Mouse (Mus musculus): ENCODE measurements around the gene Gm10681.
"Not testable (repeated sequence)": the region's sequence is repeated elsewhere in the genome, so short reads cannot be mapped to it uniquely, and the experiment has no call there.

Gm10681 gene

GRCm38 (mm10) chr3:98588707-98589106 is at the start of gene Gm10681:
Gene Gm10681 (minus strand): TSS chr3:98588807.
- no peak for DNase-seq (ENCODE audit: low read depth)

- no peak for DNase-seq (ENCODE audit: low read depth)
These were observed 46.5 kb upstream of the Gm10681 start for GRCm38 (mm10) chr3:98635145-98635544.

GRCm38 (mm10) chr3:98630152-98630551 is 41.5 kb upstream of the Gm10681 start, which contains the start of gene Hsd3b5:
Gene Hsd3b5 (minus strand): TSS chr3:98630252.
- DNase-seq (ENCODE audit: low read depth) = no peak

- DNase-seq (ENCODE audit: low read depth) = no peak
These were observed 41.0 kb upstream of the Gm10681 start for GRCm38 (mm10) chr3:98629633-98630032.

- not testable (repeated sequence) for DNase-seq (ENCODE audit: low read depth)
These were observed 28.2 kb upstream of the Gm10681 start for GRCm38 (mm10) chr3:98616786-98617185.

- DNase-seq (ENCODE audit: low read depth) = not testable (repeated sequence)
These were observed 27.6 kb upstream of the Gm10681 start for GRCm38 (mm10) chr3:98616244-98616643.

- DNase-seq (ENCODE audit: low read depth) = not testable (repeated sequence)
These were observed 25.9 kb upstream of the Gm10681 start for GRCm38 (mm10) chr3:98614406-98614927.

- DNase-seq (ENCODE audit: low read depth) = no peak
These were observed 25.4 kb upstream of the Gm10681 start for GRCm38 (mm10) chr3:98613963-98614362.

GRCm38 (mm10) chr3:98613540-98613939 is 24.9 kb upstream of the Gm10681 start:
- DNase-seq (ENCODE audit: low read depth) = not testable (repeated sequence)

- DNase-seq (ENCODE audit: low read depth) = no peak
These were observed 886 bp downstream of the Gm10681 start for GRCm38 (mm10) chr3:98587721-98588120.

- DNase-seq (ENCODE audit: low read depth) = not testable (repeated sequence)
These were observed 6.0 kb downstream of the Gm10681 start for GRCm38 (mm10) chr3:98582622-98583021.

GRCm38 (mm10) chr3:98582202-98582601 is 6.4 kb downstream of the Gm10681 start:
- not testable (repeated sequence) for DNase-seq (ENCODE audit: low read depth)

GRCm38 (mm10) chr3:98581024-98581423 is 7.6 kb downstream of the Gm10681 start:
- DNase-seq (ENCODE audit: low read depth) = not testable (repeated sequence)

GRCm38 (mm10) chr3:98567717-98568116 is 20.9 kb downstream of the Gm10681 start:
- not testable (repeated sequence) for DNase-seq (ENCODE audit: low read depth)

GRCm38 (mm10) chr3:98564894-98565293 is 23.7 kb downstream of the Gm10681 start:
- DNase-seq (ENCODE audit: low read depth) = not testable (repeated sequence)

- DNase-seq (ENCODE audit: low read depth) = not testable (repeated sequence)
These were observed 24.8 kb downstream of the Gm10681 start for GRCm38 (mm10) chr3:98563831-98564230.

GRCm38 (mm10) chr3:98560711-98561110 is 27.9 kb downstream of the Gm10681 start:
- DNase-seq (ENCODE audit: low read depth) = not testable (repeated sequence)

GRCm38 (mm10) chr3:98550832-98551231 is 37.8 kb downstream of the Gm10681 start:
- not testable (repeated sequence) for DNase-seq (ENCODE audit: low read depth)

- not testable (repeated sequence) for DNase-seq (ENCODE audit: low read depth)
These were observed 38.4 kb downstream of the Gm10681 start for GRCm38 (mm10) chr3:98550215-98550614.

GRCm38 (mm10) chr3:98548495-98548894 is 40.1 kb downstream of the Gm10681 start:
- DNase-seq (ENCODE audit: low read depth) = not testable (repeated sequence)

GRCm38 (mm10) chr3:98547641-98548040 is 41.0 kb downstream of the Gm10681 start:
- not testable (repeated sequence) for DNase-seq (ENCODE audit: low read depth)

- not testable (repeated sequence) for DNase-seq (ENCODE audit: low read depth)
These were observed 63.6 kb downstream of the Gm10681 start for GRCm38 (mm10) chr3:98524978-98525377.

- not testable (repeated sequence) for DNase-seq (ENCODE audit: low read depth)
These were observed 64.1 kb downstream of the Gm10681 start for GRCm38 (mm10) chr3:98524552-98524951.

GRCm38 (mm10) chr3:98522779-98523178 is 65.8 kb downstream of the Gm10681 start:
- DNase-seq (ENCODE audit: low read depth) = not testable (repeated sequence)

Data from c-Kit-positive CD71-positive TER-119-negative erythroid progenitor cells, embryonic 14.5 days (primary cell).